Mouse (Mus musculus): ENCODE results near the gene Cplx3. TPM values are rescaled to one million over a fixed set of nuclear protein-coding genes. Genes with fewer than 3 reads are reported as not detected.
A peak's percentile ranks its signal among the peaks of the same experiment; 100 is the strongest.

Cplx3 gene
- polyA plus RNA-seq, 1 experiment from 2014 or later = not detected

- peak overlapping the region; percentile 97 for H3K4me2 ChIP-seq
- H3K36me3 ChIP-seq = peaks cover 14% of the 10 kb centered on the region
- peak overlapping the region; percentile 97 for H3K27ac ChIP-seq (replicated peaks)
- H3K4me1 ChIP-seq = peaks cover 48% of the 10 kb centered on the region
- H3K4me3 ChIP-seq = peak overlapping the region; percentile 93
- no peaks in the 10 kb centered on the region for H3K9me3 ChIP-seq
- peak; percentile 75 for ATAC-seq (ENCODE audit: extremely low read depth, insufficient number of reproducible peaks, low FRiP score, low TSS enrichment)
- H3K27me3 ChIP-seq (replicated peaks) = no peaks in the 10 kb centered on the region
- peak overlapping the region; percentile 100 for H3K9ac ChIP-seq
- WGBS = under 1% methylated on average over 75 of the region's 85 CpGs
These were observed 39.1 kb upstream of the Cplx3 start for GRCm38 (mm10) chr9:57644944-57645893.

GRCm38 (mm10) chr9:57644442-57644943 lies 38.4 kb upstream of the Cplx3 start:
- Histone ChIP-seq H3K4me3 (peak overlapping the region; percentile 93), H3K4me1 (peaks cover 55% of the 10 kb centered on the region), H3K9me3 (no peaks in the 10 kb centered on the region), H3K27me3 (replicated peaks) (no peaks in the 10 kb centered on the region), H3K4me2 (peak overlapping the region; percentile 97), H3K27ac (replicated peaks) (peak overlapping the region; percentile 97), H3K9ac (peak overlapping the region; percentile 100), H3K36me3 (peaks cover 14% of the 10 kb centered on the region)
- no peak for ATAC-seq (ENCODE audit: extremely low read depth, insufficient number of reproducible peaks, low FRiP score, low TSS enrichment)
- under 1% methylated on average over 18 of the region's 18 CpGs for WGBS

- Histone ChIP-seq H3K4me2 (peak overlapping the region; percentile 97), H3K27me3 (replicated peaks) (no peaks in the 10 kb centered on the region), H3K36me3 (peaks cover 14% of the 10 kb centered on the region), H3K4me1 (peaks cover 62% of the 10 kb centered on the region), H3K9me3 (no peaks in the 10 kb centered on the region), H3K27ac (replicated peaks) (0 out of 2 replicates have a peak overlapping the region, but pooled peaks have one; percentile 97), H3K4me3 (peak overlapping the region; percentile 93), H3K9ac (peak overlapping the region; percentile 100)
- 54% methylated on average over 7 of the region's 7 CpGs for WGBS
- no peak for ATAC-seq (ENCODE audit: extremely low read depth, insufficient number of reproducible peaks, low FRiP score, low TSS enrichment)
These were observed 37.7 kb upstream of the Cplx3 start for GRCm38 (mm10) chr9:57643856-57644180.

- Histone ChIP-seq H3K27ac (replicated peaks) (no peak overlapping the region), H3K4me3 (peak overlapping the region; percentile 93), H3K9ac (peak overlapping the region; percentile 100), H3K4me2 (peak overlapping the region; percentile 97), H3K36me3 (peaks cover 14% of the 10 kb centered on the region), H3K9me3 (no peaks in the 10 kb centered on the region), H3K4me1 (peaks cover 67% of the 10 kb centered on the region), H3K27me3 (replicated peaks) (no peaks in the 10 kb centered on the region)
- no peak for ATAC-seq (ENCODE audit: extremely low read depth, insufficient number of reproducible peaks, low FRiP score, low TSS enrichment)
- WGBS = 69% methylated on average over 9 of the region's 9 CpGs
These were observed 37.2 kb upstream of the Cplx3 start for GRCm38 (mm10) chr9:57643169-57643855.

- Histone ChIP-seq H3K36me3 (peaks cover 14% of the 10 kb centered on the region), H3K27me3 (replicated peaks) (no peaks in the 10 kb centered on the region), H3K9ac (no peak overlapping the region; the same call in 1 of the 2 replicates), H3K4me2 (no peak overlapping the region), H3K4me1 (peaks cover 81% of the 10 kb centered on the region), H3K27ac (replicated peaks) (no peak overlapping the region), H3K9me3 (no peaks in the 10 kb centered on the region), H3K4me3 (no peak overlapping the region)
- 84% methylated on average over 13 of the region's 13 CpGs for WGBS
- ATAC-seq (ENCODE audit: extremely low read depth, insufficient number of reproducible peaks, low FRiP score, low TSS enrichment) = no peak
These were observed 35.9 kb upstream of the Cplx3 start for GRCm38 (mm10) chr9:57641775-57642550.

- H3K27me3 ChIP-seq (replicated peaks) = no peaks in the 10 kb centered on the region
- no peak for ATAC-seq (ENCODE audit: extremely low read depth, insufficient number of reproducible peaks, low FRiP score, low TSS enrichment)
- peak overlapping the region; percentile 75 for H3K27ac ChIP-seq (replicated peaks)
- peak overlapping the region; percentile 37; the same call in 1 of the 2 replicates for H3K4me3 ChIP-seq
- peak overlapping the region; percentile 65 for H3K9ac ChIP-seq
- H3K4me2 ChIP-seq = peak overlapping the region; percentile 67
- H3K9me3 ChIP-seq = no peaks in the 10 kb centered on the region
- H3K36me3 ChIP-seq = peaks cover 14% of the 10 kb centered on the region
- peaks cover 89% of the 10 kb centered on the region for H3K4me1 ChIP-seq
- 67% methylated on average over 1 of the region's 1 CpGs for WGBS
These were observed 34.9 kb upstream of the Cplx3 start for GRCm38 (mm10) chr9:57641022-57641421.

GRCm38 (mm10) chr9:57640384-57640783 lies 34.3 kb upstream of the Cplx3 start:
- Histone ChIP-seq H3K27ac (replicated peaks) (peak overlapping the region; percentile 75), H3K36me3 (peaks cover 14% of the 10 kb centered on the region), H3K4me3 (peak overlapping the region; percentile 37), H3K27me3 (replicated peaks) (no peaks in the 10 kb centered on the region), H3K4me2 (peak overlapping the region; percentile 67), H3K4me1 (peaks cover 85% of the 10 kb centered on the region), H3K9ac (peak overlapping the region; percentile 65), H3K9me3 (no peaks in the 10 kb centered on the region)
- 15% methylated on average over 15 of the region's 15 CpGs for WGBS
- no peak for ATAC-seq (ENCODE audit: extremely low read depth, insufficient number of reproducible peaks, low FRiP score, low TSS enrichment)

GRCm38 (mm10) chr9:57639661-57640328 lies 33.7 kb upstream of the Cplx3 start:
- WGBS = 73% methylated on average over 5 of the region's 5 CpGs
- Histone ChIP-seq H3K27ac (replicated peaks) (peak overlapping the region; percentile 75), H3K4me1 (peaks cover 85% of the 10 kb centered on the region), H3K27me3 (replicated peaks) (no peaks in the 10 kb centered on the region), H3K9me3 (no peaks in the 10 kb centered on the region), H3K9ac (peak overlapping the region; percentile 65), H3K36me3 (peaks cover 14% of the 10 kb centered on the region), H3K4me3 (peak overlapping the region; percentile 37), H3K4me2 (peak overlapping the region; percentile 67)
- ATAC-seq (ENCODE audit: extremely low read depth, insufficient number of reproducible peaks, low FRiP score, low TSS enrichment) = no peak

- Histone ChIP-seq H3K4me2 (peak overlapping the region; percentile 52), H3K9ac (peak overlapping the region; percentile 65), H3K4me3 (peak overlapping the region; percentile 8; the same call in 1 of the 2 replicates), H3K36me3 (peaks cover 14% of the 10 kb centered on the region), H3K27ac (replicated peaks) (peak overlapping the region; percentile 94), H3K9me3 (no peaks in the 10 kb centered on the region), H3K4me1 (peaks cover 80% of the 10 kb centered on the region), H3K27me3 (replicated peaks) (no peaks in the 10 kb centered on the region)
- 0 out of 2 replicates have a peak, but pooled peaks have one; percentile 26 for ATAC-seq (ENCODE audit: extremely low read depth, insufficient number of reproducible peaks, low FRiP score, low TSS enrichment)
- WGBS = 40% methylated on average over 8 of the region's 8 CpGs
These were observed 32.8 kb upstream of the Cplx3 start for GRCm38 (mm10) chr9:57638651-57639459.
